Mouse (Mus musculus) midbrain, embryonic 14.5 days (tissue): ENCODE data around the gene Nat14. TPM values are rescaled to one million over a fixed set of nuclear protein-coding genes. Genes with fewer than 3 reads are reported as not detected.

Source experiments
- ATAC-seq: fragments of 200-750 bp; cut with Nextera tagmentation; 2 replicates; pipeline ENCODE4 v1.8.0; 2017; ENCODE audit warnings: moderate number of reproducible peaks, moderate library complexity; ENCODE audit not compliant: low FRiP score, low TSS enrichment
- DNase-seq: peaks from one replicate; pipeline ENCODE4 v3.0.0-alpha.2; 2015
- H3K27ac ChIP-seq: fragments of 300-500 bp; sonication (generic); replicated peaks from 2 replicates; pipeline ENCODE4 v1.5.1; 2014; ENCODE audit warnings: mild to moderate bottlenecking, low read depth, low read length, moderate library complexity
- H3K27me3 ChIP-seq: fragments of 300-500 bp; sonication (generic); 2 replicates; pipeline ENCODE4 v1.6.1; 2014; ENCODE audit warnings: low read length, control low read depth, mixed read lengths; ENCODE audit not compliant: control insufficient read depth, insufficient read depth
- H3K36me3 ChIP-seq: fragments of 300-500 bp; sonication (generic); 2 replicates; pipeline ENCODE4 v1.6.1; 2014; ENCODE audit warnings: low read length, control low read depth; ENCODE audit not compliant: control insufficient read depth, insufficient read depth
- H3K4me1 ChIP-seq: fragments of 300-500 bp; sonication (generic); 2 replicates; pipeline ENCODE4 v1.6.1; 2014; ENCODE audit warnings: mild to moderate bottlenecking, antibody characterized with exemption, low read length, control low read depth; ENCODE audit not compliant: control insufficient read depth, insufficient read depth
- H3K4me2 ChIP-seq: fragments of 300-500 bp; sonication (generic); 2 replicates; pipeline ENCODE4 v1.6.1; 2014; ENCODE audit warnings: mild to moderate bottlenecking, low read length, moderate library complexity
- H3K4me3 ChIP-seq: fragments of 300-500 bp; sonication (generic); replicated peaks from 2 replicates; pipeline ENCODE4 v1.5.1; 2014; ENCODE audit warnings: low read depth, low read length
- H3K9ac ChIP-seq: fragments of 300-500 bp; sonication (generic); replicated peaks from 2 replicates; pipeline ENCODE4 v1.6.1; 2014; ENCODE audit warnings: mild to moderate bottlenecking, low read length, moderate library complexity
- H3K9me3 ChIP-seq: fragments of 300-500 bp; sonication (generic); 2 replicates; pipeline ENCODE4 v1.6.1; 2016; ENCODE audit warnings: low read length, control low read depth, mixed read lengths; ENCODE audit not compliant: control insufficient read depth
- WGBS: fragments of 180-500 bp; shearing (Covaris S2); extraction: QIAGEN DNeasy Blood & Tissue Kit; methylation state at CpG from one replicate; pipeline ENCODE4 v1.1.7; 2014; 5-methylcytosine and 5-hydroxymethylcytosine counted together
- polyA plus RNA-seq: library from polyadenylated mRNA; unstranded; fragments of >200 nt; fragmentation: Nextera tagmentation; extraction: Ambion mirVana; gene quantifications from 2 replicates; pipeline ENCODE4 v1.2.1, GENCODE M21; 2014

Gene Nat14
- polyA plus RNA-seq, 1 experiment from 2014 or later = 24.0 TPM

GRCm38 (mm10) chr7:4972321-4973047 is 50.7 kb downstream of the Nat14 start:
- DNase-seq (no peak), ATAC-seq (no peak)
- Histone ChIP-seq H3K9me3 (no peaks in the 10 kb centered on the region), H3K4me1 (no peaks in the 10 kb centered on the region), H3K27me3 (no peaks in the 10 kb centered on the region), H3K36me3 (no peaks in the 10 kb centered on the region), H3K4me2 (no peak overlapping the region), H3K27ac (no peak overlapping the region), H3K4me3 (no peak overlapping the region), H3K9ac (no peak overlapping the region)
- WGBS = 80% methylated on average over 18 of the region's 18 CpGs

Other genes starting within 250 kb of the Nat14 start
- gene Hspbp1, start 237.0 kb upstream of the Nat14 start, polyA plus RNA-seq = 136 and 169 TPM in 2 replicates
- 10.0 and 10.8 TPM in 2 replicates for gene Brsk1, start 231.4 kb upstream of the Nat14 start, polyA plus RNA-seq
- 0.12 and 0.42 TPM in 2 replicates for gene Tmem150b, start 196.8 kb upstream of the Nat14 start, polyA plus RNA-seq
- 56.2 and 67.0 TPM in 2 replicates for gene Kmt5c, start 181.9 kb upstream of the Nat14 start, polyA plus RNA-seq
- gene Cox6b2, start 168.9 kb upstream of the Nat14 start, polyA plus RNA-seq = 10.2 and 13.0 TPM in 2 replicates
- not detected in 2 replicates for gene Fam71e2, start 150.7 kb upstream of the Nat14 start, polyA plus RNA-seq
- 0.17 and 0.43 TPM in 2 replicates for gene Il11, start 139.2 kb upstream of the Nat14 start, polyA plus RNA-seq
- gene Tmem190, start 139.1 kb upstream of the Nat14 start, polyA plus RNA-seq = not detected in 2 replicates
- 2.7 and 3.5 TPM in 2 replicates for gene Tmem238, start 132.4 kb upstream of the Nat14 start, polyA plus RNA-seq
- gene Rpl28, start 129.2 kb upstream of the Nat14 start, polyA plus RNA-seq = 149 and 188 TPM in 2 replicates
- gene Ube2s, start 109.4 kb upstream of the Nat14 start, polyA plus RNA-seq = 290 and 338 TPM in 2 replicates
- 14.0 and 19.4 TPM in 2 replicates for gene Shisa7, start 77.3 kb upstream of the Nat14 start, polyA plus RNA-seq
- gene Isoc2b, start 51.8 kb upstream of the Nat14 start, polyA plus RNA-seq = 3.5 and 6.6 TPM in 2 replicates
- 0.43 and 0.54 TPM in 2 replicates for gene Isoc2a, start 44.9 kb upstream of the Nat14 start, polyA plus RNA-seq
- 0.55 TPM in 1 of 2 replicates, not detected in the other for gene Gm36210, start 15.5 kb upstream of the Nat14 start, polyA plus RNA-seq
- gene Zfp628, start 6.8 kb upstream of the Nat14 start, polyA plus RNA-seq = 4.6 and 5.1 TPM in 2 replicates
- gene Ssc5d, start 3.8 kb downstream of the Nat14 start, polyA plus RNA-seq = 0.12 and 0.84 TPM in 2 replicates
- gene Sbk2, start 42.4 kb downstream of the Nat14 start, polyA plus RNA-seq = not detected in 2 replicates
- gene Sbk3, start 49.1 kb downstream of the Nat14 start, polyA plus RNA-seq = 0.59 and 0.89 TPM in 2 replicates
- gene Zfp579, start 74.1 kb downstream of the Nat14 start, polyA plus RNA-seq = 69.3 and 76.5 TPM in 2 replicates
- 8.4 and 9.4 TPM in 2 replicates for gene Zfp524, start 92.4 kb downstream of the Nat14 start, polyA plus RNA-seq
- 36.2 and 38.0 TPM in 2 replicates for gene Fiz1, start 92.7 kb downstream of the Nat14 start, polyA plus RNA-seq
- gene Gm44973, start 93.5 kb downstream of the Nat14 start, polyA plus RNA-seq = 1.3 TPM in 1 of 2 replicates, not detected in the other
- gene Zfp865, start 98.3 kb downstream of the Nat14 start, polyA plus RNA-seq = 6.8 and 8.3 TPM in 2 replicates
- gene Ccdc106, start 98.5 kb downstream of the Nat14 start, polyA plus RNA-seq = 47.0 and 63.6 TPM in 2 replicates
- gene 4632433K11Rik, start 112.1 kb downstream of the Nat14 start, polyA plus RNA-seq = not detected in 2 replicates
- gene Zfp784, start 116.4 kb downstream of the Nat14 start, polyA plus RNA-seq = 9.1 and 10.8 TPM in 2 replicates
- 104 and 105 TPM in 2 replicates for gene Zfp580, start 129.5 kb downstream of the Nat14 start, polyA plus RNA-seq
- gene U2af2, start 140.1 kb downstream of the Nat14 start, polyA plus RNA-seq = 111 and 115 TPM in 2 replicates
- gene Epn1, start 158.2 kb downstream of the Nat14 start, polyA plus RNA-seq = 104 and 119 TPM in 2 replicates
- gene Rfpl4, start 194.9 kb downstream of the Nat14 start, polyA plus RNA-seq = not detected in 2 replicates
- gene Rasl2-9, start 203.9 kb downstream of the Nat14 start, polyA plus RNA-seq = 0.36 and 0.41 TPM in 2 replicates
- 0.01 TPM in 1 of 2 replicates, not detected in the other for gene Vmn1r55, start 227.6 kb downstream of the Nat14 start, polyA plus RNA-seq